Mouse (Mus musculus): ENCODE results near the gene Cacna1e. TPM values are rescaled to one million over a fixed set of nuclear protein-coding genes. Genes with fewer than 3 reads are reported as not detected.

The Cacna1e gene
- total RNA-seq, 2 experiments from 2014 or later: 227 to 237 TPM

DNA sequence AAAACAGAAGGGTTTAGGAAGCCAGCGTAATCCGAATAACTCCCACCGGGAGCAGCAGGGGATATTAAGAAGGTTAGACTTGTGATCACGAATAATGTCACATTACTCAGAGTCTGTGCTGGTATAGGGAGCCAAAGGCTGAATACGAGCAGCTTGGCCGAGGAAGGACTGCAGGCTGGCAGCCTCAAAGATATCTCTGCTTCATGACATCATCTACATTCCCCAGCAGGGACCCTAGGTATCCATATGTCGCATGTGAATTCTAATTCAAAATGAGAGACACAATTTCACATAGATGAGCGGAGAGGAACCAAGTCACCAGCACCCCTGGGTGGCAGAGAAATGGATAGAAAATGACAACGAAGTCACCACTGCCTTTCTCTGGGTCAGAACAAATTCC, 22.9 kb downstream of the Cacna1e start:
- Histone ChIP-seq H3K27ac (0 out of 2 replicates have a peak overlapping the region, but pooled peaks have one; percentile 33), H3K4me3 (no peak overlapping the region)
- DNase-seq (ENCODE audit: low spot score in 2 of 2): no peak
- TF ChIP-seq CTCF (conservative IDR thresholded peaks at IDR 0.05): no peak

DNA sequence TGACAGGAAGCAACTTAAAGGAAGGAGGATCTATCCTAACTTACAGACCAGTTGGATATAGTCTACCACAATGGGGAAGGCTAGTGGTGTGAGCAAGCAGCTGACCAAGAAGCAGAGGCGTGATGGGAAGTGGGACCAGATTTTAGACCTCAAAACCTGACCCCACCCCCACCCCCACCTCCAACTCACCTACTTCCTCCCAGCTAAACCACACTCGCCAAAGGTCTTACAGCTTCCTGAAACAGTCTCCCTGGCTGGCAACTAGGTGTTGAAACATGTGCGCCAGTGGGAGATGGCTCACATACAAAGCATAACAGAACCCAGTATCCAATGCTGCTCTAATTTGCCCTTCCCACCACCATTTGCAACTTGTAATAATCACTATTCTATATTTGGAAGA, 29.7 kb downstream of the Cacna1e start:
- DNase-seq (ENCODE audit: low spot score in 2 of 2): no peak
- no peak for TF ChIP-seq CTCF (conservative IDR thresholded peaks at IDR 0.05)
- no peak overlapping the region for H3K27ac ChIP-seq
- no peak overlapping the region for H3K4me3 ChIP-seq

DNA sequence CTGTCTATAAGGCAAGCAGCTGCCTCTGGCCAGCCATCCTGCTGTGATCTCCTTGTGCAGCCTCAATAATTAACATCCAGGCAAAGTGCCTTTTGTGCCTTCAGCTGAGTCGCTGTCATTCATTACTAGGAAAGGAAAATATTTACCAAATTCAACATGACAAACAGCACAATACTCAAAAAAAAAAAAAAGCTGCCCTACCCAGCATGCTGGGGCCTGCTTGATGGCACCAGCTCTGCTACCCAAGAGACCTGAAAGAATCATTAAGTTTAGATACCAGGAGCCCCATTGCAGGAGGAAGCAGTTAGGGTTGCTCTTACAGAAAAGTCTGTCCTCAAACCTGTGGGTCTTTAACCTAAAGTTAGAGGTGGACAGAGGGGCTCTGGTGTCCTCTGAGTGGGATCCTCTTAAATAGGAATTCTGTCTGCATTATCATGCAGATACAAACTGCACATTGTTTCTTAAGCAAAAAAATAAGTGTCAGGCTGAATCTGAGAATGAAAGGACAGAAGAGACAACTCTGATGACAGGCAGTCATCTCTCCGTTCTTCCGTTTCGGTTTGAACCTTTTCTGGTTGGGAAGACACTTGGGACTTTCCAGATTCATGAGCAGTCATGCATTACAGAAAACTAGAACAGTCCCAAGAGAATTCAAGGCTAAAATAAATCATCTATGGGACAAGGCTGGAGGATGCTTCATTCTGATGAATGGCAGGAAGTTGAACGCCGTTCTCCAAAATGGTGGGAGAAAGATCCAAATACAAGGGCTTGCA, 33.6 kb downstream of the Cacna1e start:
- no peak for DNase-seq (ENCODE audit: low spot score in 2 of 2)
- no peak for TF ChIP-seq CTCF (conservative IDR thresholded peaks at IDR 0.05)
- Histone ChIP-seq H3K4me3 (no peak overlapping the region), H3K27ac (no peak overlapping the region)

DNA sequence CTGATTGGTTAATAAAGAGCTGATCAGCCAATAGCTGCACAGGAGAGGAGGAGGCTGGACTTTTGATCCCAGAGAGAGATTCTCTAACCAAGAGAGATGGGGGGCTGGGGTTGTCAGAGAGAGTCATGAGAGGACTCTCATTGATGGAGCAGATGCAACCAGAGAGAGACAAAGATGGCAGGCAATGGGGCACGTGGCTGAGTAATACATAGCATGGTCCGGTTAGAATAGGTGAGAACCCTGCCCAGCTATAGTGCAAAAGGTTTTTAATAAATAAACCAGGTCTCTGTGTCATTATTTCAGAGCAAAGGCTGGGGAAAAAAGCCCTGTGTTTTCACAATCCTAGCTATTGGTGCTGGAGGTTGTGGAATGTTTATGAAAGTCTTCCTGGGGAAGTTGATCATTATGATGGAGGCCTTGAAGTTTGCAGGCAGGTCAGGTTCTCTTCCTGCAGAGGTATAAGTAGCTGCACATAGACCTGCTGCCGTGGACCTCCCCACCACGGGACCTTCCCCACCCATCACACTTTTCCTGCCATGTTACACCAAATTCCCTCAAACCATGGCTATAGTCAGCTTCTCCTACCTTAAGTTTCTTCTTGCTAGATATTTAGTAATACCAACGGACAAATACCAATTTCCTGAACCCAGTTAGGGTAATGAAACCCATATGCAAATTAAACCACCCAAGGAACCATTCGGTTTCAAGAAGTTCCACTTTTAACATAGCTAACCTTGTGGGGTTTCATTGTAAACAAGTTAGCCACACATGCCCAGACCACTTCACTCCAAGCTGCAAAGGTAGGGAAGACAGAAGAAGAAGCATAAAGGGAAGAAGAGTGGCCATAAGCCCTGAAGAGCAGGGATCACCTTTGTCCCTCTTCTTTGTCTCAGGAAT, 35.4 kb downstream of the Cacna1e start:
- H3K27ac ChIP-seq: no peak overlapping the region
- DNase-seq (ENCODE audit: low spot score in 2 of 2): no peak
- no peak for TF ChIP-seq CTCF (conservative IDR thresholded peaks at IDR 0.05)
- H3K4me3 ChIP-seq: no peak overlapping the region

- no peak for DNase-seq (ENCODE audit: low spot score in 2 of 2)
- TF ChIP-seq CTCF (conservative IDR thresholded peaks at IDR 0.05): no peak
- Histone ChIP-seq H3K4me3 (no peak overlapping the region), H3K27ac (no peak overlapping the region)
Measured at GRCm38 (mm10) chr1:154846900-154847299, 37.4 kb downstream of the Cacna1e start.

GRCm38 (mm10) chr1:154843427-154843826, 40.9 kb downstream of the Cacna1e start:
- DNase-seq (ENCODE audit: low spot score in 2 of 2): peak; percentile 27 to 37
- no peak overlapping the region for H3K4me3 ChIP-seq
- peak overlapping the region; percentile 82 for H3K27ac ChIP-seq
- TF ChIP-seq CTCF (conservative IDR thresholded peaks at IDR 0.05): no peak

DNA sequence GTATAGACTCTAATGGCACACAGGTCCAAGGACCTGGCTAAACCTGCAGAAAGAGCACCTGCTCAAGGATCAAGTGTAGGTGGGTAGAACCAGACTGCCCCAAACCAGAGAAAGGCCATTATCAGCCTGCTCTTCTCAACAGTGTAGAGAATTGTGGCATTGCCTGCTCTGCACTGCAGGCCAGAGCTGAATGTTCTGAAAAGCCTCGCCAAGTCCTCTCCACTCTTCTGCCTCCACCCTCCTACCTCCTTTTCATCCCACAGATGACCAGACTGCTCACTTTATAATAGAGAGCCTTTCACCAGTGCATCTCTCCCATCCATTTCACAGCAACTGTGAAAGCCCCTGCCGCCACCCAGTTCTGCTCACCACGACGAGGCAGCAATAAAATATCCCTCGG, 42.0 kb downstream of the Cacna1e start:
- Histone ChIP-seq H3K4me3 (no peak overlapping the region), H3K27ac (peak overlapping the region; percentile 82)
- DNase-seq (ENCODE audit: low spot score in 2 of 2): no peak
- TF ChIP-seq CTCF (conservative IDR thresholded peaks at IDR 0.05): no peak

GRCm38 (mm10) chr1:154841057-154841630, 43.2 kb downstream of the Cacna1e start:
- TF ChIP-seq CTCF (conservative IDR thresholded peaks at IDR 0.05): no peak
- Histone ChIP-seq H3K27ac (no peak overlapping the region), H3K4me3 (no peak overlapping the region)
- no peak for DNase-seq (ENCODE audit: low spot score in 2 of 2)

DNA sequence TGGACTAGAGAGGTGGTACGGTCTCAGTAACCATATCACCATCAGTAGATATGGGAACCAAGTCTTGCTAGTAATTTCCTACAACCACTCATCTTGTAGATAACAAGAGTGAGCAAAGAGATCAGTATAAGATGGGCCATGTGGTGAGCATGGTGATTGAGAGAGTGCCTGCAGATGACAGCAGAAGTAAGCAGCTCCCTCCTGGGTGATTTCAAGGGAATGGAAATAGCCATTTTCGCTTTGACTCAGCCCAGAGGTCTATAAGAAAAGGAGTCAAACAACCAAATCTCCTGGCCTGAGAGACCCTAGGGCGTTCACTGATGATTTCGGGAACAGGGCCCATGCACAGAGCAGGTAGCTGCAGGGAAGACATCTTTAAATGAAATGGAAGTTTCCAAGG, 45.0 kb downstream of the Cacna1e start:
- Histone ChIP-seq H3K27ac (peak overlapping the region; percentile 32; the same call in 1 of the 2 replicates), H3K4me3 (no peak overlapping the region)
- TF ChIP-seq CTCF (conservative IDR thresholded peaks at IDR 0.05): no peak
- no peak for DNase-seq (ENCODE audit: low spot score in 2 of 2)

DNA sequence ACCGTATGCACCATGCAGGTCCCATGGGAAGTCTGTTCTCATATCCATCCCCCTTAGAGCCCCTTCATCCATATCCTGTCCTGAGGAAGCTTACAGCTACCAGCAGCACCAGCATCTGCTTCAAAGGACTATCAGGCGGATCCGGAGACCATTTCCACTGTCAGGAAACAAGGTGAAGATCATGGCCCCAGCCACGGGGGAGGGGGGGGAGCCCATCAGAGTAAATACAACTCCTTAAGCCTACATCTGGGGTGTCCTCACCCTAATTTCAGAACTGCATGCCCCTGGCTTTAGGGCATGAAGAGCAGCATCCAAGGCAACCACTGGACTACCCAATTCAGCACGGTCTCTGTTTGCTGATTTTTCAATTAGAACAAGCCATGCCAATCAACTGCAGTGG, 47.8 kb downstream of the Cacna1e start:
- DNase-seq (ENCODE audit: low spot score in 2 of 2): no peak
- H3K27ac ChIP-seq: no peak overlapping the region; the same call in 1 of the 2 replicates
- TF ChIP-seq CTCF (conservative IDR thresholded peaks at IDR 0.05): no peak
- H3K4me3 ChIP-seq: no peak overlapping the region

GRCm38 (mm10) chr1:154832168-154832539, 52.1 kb downstream of the Cacna1e start:
- no peak for TF ChIP-seq CTCF (conservative IDR thresholded peaks at IDR 0.05)
- Histone ChIP-seq H3K4me3 (no peak overlapping the region), H3K27ac (0 out of 2 replicates have a peak overlapping the region, but pooled peaks have one; percentile 51)
- no peak for DNase-seq (ENCODE audit: low spot score in 2 of 2)

GRCm38 (mm10) chr1:154831269-154832167, 52.8 kb downstream of the Cacna1e start:
- TF ChIP-seq CTCF (conservative IDR thresholded peaks at IDR 0.05): no peak
- Histone ChIP-seq H3K27ac (peak overlapping the region; percentile 51; the same call in 1 of the 2 replicates), H3K4me3 (no peak overlapping the region)
- no peak for DNase-seq (ENCODE audit: low spot score in 2 of 2)
